Mouse (Mus musculus): ENCODE results near the gene Bnip2. TPM values are rescaled to one million over a fixed set of nuclear protein-coding genes. Genes with fewer than 3 reads are reported as not detected.

Bnip2 gene
- total and polyA plus RNA-seq, 2 experiments = 12.8 to 74.3 TPM

DNA sequence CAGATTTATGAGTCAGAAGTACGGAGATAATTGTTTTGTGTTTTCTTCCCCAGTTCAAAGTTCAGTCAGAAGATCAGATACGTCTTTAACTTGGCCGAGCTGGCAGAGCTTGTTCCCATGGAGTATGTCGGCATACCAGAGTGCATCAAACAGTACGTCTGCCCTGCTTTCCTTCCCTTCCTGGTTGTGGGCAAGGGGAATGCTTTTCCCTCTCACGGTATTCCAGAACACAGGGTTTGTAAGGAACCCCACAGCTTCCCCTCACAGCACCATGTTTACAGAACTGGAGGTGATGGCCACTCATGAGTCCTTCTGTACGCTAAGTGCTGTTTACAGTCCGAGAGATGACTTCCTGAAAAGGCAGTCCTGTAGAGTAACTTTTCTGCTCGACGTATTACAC is 14.2 kb downstream of the Bnip2 start:
- Histone ChIP-seq H3K27me3 (ENCODE audit: control insufficient read depth, insufficient read depth, low read length) (no peaks in the 10 kb centered on the region), H3K79me2 (ENCODE audit: control insufficient read depth, insufficient read depth, low read length) (peaks cover 9% of the 10 kb centered on the region), H3K27ac (replicated peaks; ENCODE audit: insufficient read depth, low read depth, low read length) (peak overlapping the region; percentile 90), H3K36me3 (ENCODE audit: control insufficient read depth, insufficient read depth, low read length) (peaks cover 67% of the 10 kb centered on the region), H3K9ac (ENCODE audit: low read depth, low read length) (no peak overlapping the region), H3K4me1 (ENCODE audit: control insufficient read depth, insufficient read depth, low read length) (peaks cover 19% of the 10 kb centered on the region), H3K4me3 (ENCODE audit: insufficient read depth, low read depth, low read length) (no peak overlapping the region)
- peak; percentile 78 for DNase-seq (ENCODE audit: extremely low read depth, low read depth, low spot score)
- TF ChIP-seq CTCF (IDR thresholded peaks at IDR 0.05; ENCODE audit: low read depth, low read length) (no peak), POLR2A (IDR thresholded peaks at IDR 0.05; ENCODE audit: extremely low read depth, insufficient read depth, low read length) (no peak)
- 32% methylated on average over 10 of the region's 10 CpGs for WGBS

DNA sequence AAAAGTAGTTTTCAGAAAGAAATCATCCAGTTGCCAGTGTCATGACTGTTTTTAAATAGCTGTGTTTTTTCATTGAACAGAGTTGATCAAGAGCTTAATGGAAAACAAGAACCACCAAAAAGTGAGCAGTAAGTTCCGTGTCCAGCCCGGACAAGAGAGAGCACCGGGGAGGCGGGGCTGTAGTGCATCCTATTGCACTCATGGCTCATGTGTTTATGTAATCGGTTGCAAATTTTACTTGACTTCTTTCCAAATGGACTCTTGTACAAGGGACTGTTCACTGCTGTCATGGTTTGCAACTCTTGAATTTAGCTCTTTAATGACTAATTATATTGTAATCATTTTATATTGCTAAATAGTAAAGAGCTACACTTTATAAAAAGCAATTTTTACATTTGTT is 17.7 kb downstream of the Bnip2 start:
- Histone ChIP-seq H3K27ac (replicated peaks; ENCODE audit: insufficient read depth, low read depth, low read length) (peak overlapping the region; percentile 46; the same call in 1 of the 2 replicates), H3K9ac (ENCODE audit: low read depth, low read length) (no peak overlapping the region), H3K79me2 (ENCODE audit: control insufficient read depth, insufficient read depth, low read length) (peaks cover 6% of the 10 kb centered on the region), H3K4me1 (ENCODE audit: control insufficient read depth, insufficient read depth, low read length) (peaks cover 31% of the 10 kb centered on the region), H3K36me3 (ENCODE audit: control insufficient read depth, insufficient read depth, low read length) (peaks cover 49% of the 10 kb centered on the region), H3K4me3 (ENCODE audit: insufficient read depth, low read depth, low read length) (no peak overlapping the region), H3K27me3 (ENCODE audit: control insufficient read depth, insufficient read depth, low read length) (no peaks in the 10 kb centered on the region)
- peak; percentile 96 for DNase-seq (ENCODE audit: extremely low read depth, low read depth, low spot score)
- TF ChIP-seq CTCF (IDR thresholded peaks at IDR 0.05; ENCODE audit: low read depth, low read length) (no peak), POLR2A (IDR thresholded peaks at IDR 0.05; ENCODE audit: extremely low read depth, insufficient read depth, low read length) (no peak)
- 26% methylated on average over 5 of the region's 5 CpGs for WGBS

DNA sequence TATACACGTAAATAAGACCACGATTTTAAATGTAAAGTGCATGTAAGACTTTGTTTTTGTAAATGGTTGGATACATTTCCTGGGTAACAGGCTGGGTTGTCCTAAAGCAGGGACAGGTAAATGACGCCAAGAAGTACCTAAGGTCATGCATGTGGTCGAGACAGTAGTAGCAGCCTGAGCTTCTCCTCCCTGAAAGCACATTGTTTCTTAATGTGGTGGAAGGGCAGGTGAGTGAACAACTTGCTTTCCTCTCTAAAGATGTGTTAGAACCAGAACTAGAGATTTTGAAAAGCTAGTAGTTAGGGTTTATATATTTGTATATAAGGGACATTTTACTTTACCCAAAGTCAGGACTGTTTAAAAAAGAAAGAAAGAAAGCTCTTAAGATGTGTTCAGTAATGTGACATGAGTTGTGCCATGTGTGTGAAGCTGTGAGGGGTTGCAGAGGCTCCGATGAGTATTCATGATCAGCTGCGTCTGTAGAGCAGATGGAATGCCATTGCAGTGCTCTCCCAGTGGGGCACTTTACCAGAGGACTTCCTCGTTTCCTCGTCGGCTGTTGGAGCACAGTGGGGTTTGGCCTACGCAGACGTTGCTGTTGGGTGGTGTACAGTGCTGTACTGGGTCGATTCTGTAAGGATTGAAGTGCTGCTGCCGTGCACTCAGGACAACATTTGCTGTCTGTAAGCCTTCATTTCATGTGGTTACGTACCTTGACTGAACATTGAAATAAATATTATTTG is 18.4 kb downstream of the Bnip2 start:
- H3K27ac ChIP-seq (replicated peaks; ENCODE audit: insufficient read depth, low read depth, low read length) = peak overlapping the region; percentile 86
- H3K9ac ChIP-seq (ENCODE audit: low read depth, low read length) = no peak overlapping the region
- H3K4me1 ChIP-seq (ENCODE audit: control insufficient read depth, insufficient read depth, low read length) = peaks cover 30% of the 10 kb centered on the region
- DNase-seq (ENCODE audit: extremely low read depth, low read depth, low spot score) = peak; percentile 53
- H3K27me3 ChIP-seq (ENCODE audit: control insufficient read depth, insufficient read depth, low read length) = no peaks in the 10 kb centered on the region
- H3K4me3 ChIP-seq (ENCODE audit: insufficient read depth, low read depth, low read length) = no peak overlapping the region
- no peak for TF ChIP-seq POLR2A (IDR thresholded peaks at IDR 0.05; ENCODE audit: extremely low read depth, insufficient read depth, low read length)
- TF ChIP-seq CTCF (IDR thresholded peaks at IDR 0.05; ENCODE audit: low read depth, low read length) = no peak
- peaks cover 9% of the 10 kb centered on the region for H3K79me2 ChIP-seq (ENCODE audit: control insufficient read depth, insufficient read depth, low read length)
- 75% methylated on average over 14 of the region's 14 CpGs for WGBS
- H3K36me3 ChIP-seq (ENCODE audit: control insufficient read depth, insufficient read depth, low read length) = peaks cover 43% of the 10 kb centered on the region

DNA sequence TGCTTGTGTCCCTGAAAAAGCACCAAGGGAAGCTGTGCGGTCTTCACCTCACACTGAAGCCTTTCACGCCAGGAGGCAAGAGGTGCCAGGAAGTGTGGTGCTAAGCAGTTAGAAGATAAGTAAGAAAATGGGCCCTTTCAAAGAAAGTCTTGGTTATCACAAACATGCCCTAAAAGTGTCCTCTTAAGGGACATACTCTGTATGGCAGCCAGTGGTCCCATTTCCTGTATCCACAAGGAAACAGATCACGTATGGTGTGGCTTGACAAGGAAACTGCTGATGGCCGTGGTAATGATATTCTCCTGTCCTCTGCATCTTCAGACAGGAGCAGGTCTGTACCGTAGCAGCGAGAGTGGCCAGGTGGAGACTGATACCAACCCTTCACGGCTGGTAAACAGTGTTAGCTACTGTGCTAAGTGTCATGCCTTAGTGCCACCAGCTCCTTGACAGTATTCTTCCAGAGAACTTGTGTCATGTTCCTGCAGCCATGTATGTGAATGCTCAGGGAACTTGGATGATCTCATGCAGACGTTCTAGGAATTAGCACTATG is 20.6 kb downstream of the Bnip2 start:
- peak overlapping the region; percentile 50 for H3K27ac ChIP-seq (replicated peaks; ENCODE audit: insufficient read depth, low read depth, low read length)
- no peak overlapping the region for H3K9ac ChIP-seq (ENCODE audit: low read depth, low read length)

DNA sequence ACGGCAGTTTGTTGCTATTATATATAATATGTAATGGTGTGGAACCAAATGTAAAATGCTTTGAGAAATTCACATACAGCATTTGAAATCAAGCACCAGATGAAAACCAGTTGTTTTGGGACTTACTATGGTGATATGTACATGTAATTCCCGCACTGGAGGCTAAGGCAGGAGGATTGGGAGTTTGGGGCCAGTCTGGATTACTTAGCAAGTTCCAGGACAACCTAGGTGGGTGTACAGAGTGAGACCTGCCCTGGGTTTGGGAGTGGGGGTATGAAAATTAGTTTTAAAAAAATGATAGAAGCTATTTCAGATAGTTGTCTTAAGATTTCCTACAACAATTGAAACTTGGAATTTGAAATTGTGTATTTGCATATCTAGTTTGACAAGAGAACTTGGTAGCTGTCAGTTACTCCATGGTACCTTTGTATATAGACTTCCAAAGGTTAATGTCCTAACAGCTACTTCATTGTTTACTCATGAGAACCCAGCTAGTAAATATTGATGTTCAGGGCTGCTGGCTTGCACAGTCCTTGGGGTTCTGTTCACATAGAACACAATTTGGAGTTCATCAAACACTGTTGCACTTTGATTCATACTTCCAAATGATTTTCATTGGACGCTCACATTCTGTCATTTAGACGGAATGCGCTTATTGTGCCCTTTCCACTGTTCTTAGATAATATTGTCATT is 21.7 kb downstream of the Bnip2 start:
- 42% methylated on average over 5 of the region's 5 CpGs for WGBS
- Histone ChIP-seq H3K27ac (replicated peaks; ENCODE audit: insufficient read depth, low read depth, low read length) (peak overlapping the region; percentile 98), H3K36me3 (ENCODE audit: control insufficient read depth, insufficient read depth, low read length) (peaks cover 26% of the 10 kb centered on the region), H3K4me1 (ENCODE audit: control insufficient read depth, insufficient read depth, low read length) (peaks cover 33% of the 10 kb centered on the region), H3K79me2 (ENCODE audit: control insufficient read depth, insufficient read depth, low read length) (peaks cover 13% of the 10 kb centered on the region), H3K9ac (ENCODE audit: low read depth, low read length) (peak overlapping the region; percentile 63; the same call in 1 of the 2 replicates), H3K27me3 (ENCODE audit: control insufficient read depth, insufficient read depth, low read length) (no peaks in the 10 kb centered on the region), H3K4me3 (ENCODE audit: insufficient read depth, low read depth, low read length) (no peak overlapping the region)
- TF ChIP-seq CTCF (IDR thresholded peaks at IDR 0.05; ENCODE audit: low read depth, low read length) = no peak
- TF ChIP-seq POLR2A (IDR thresholded peaks at IDR 0.05; ENCODE audit: extremely low read depth, insufficient read depth, low read length) = no peak
- peak; percentile 99 for DNase-seq (ENCODE audit: extremely low read depth, low read depth, low spot score)

More for the DNA sequence above, 20.6 kb downstream of the Bnip2 start:
- DNase-seq (ENCODE audit: extremely low read depth, low read depth, low spot score) = peak; percentile 23
- peaks cover 33% of the 10 kb centered on the region for H3K4me1 ChIP-seq (ENCODE audit: control insufficient read depth, insufficient read depth, low read length)
- H3K79me2 ChIP-seq (ENCODE audit: control insufficient read depth, insufficient read depth, low read length) = peaks cover 13% of the 10 kb centered on the region
- H3K4me3 ChIP-seq (ENCODE audit: insufficient read depth, low read depth, low read length) = no peak overlapping the region
- no peak for TF ChIP-seq CTCF (IDR thresholded peaks at IDR 0.05; ENCODE audit: low read depth, low read length)
- no peak for TF ChIP-seq POLR2A (IDR thresholded peaks at IDR 0.05; ENCODE audit: extremely low read depth, insufficient read depth, low read length)
- H3K36me3 ChIP-seq (ENCODE audit: control insufficient read depth, insufficient read depth, low read length) = peaks cover 32% of the 10 kb centered on the region
- H3K27me3 ChIP-seq (ENCODE audit: control insufficient read depth, insufficient read depth, low read length) = no peaks in the 10 kb centered on the region
- 67% methylated on average over 8 of the region's 8 CpGs for WGBS
